Mouse (Mus musculus): Measurements from ENCODE around the gene Tex101.
"Not testable (repeated sequence)": the region's sequence is repeated elsewhere in the genome, so short reads cannot be mapped to it uniquely, and the experiment has no call there.

Gene Tex101

GRCm38 (mm10) chr7:24676575-24676974 is at the start of gene Tex101:
Gene Tex101 (minus strand): TSS chr7:24676675.
- DNase-seq (ENCODE audit: extremely low spot score, low read depth, low spot score), result no peak

GRCm38 (mm10) chr7:24715039-24715438 is 38.6 kb upstream of the Tex101 start:
- no peak for DNase-seq (ENCODE audit: extremely low spot score, low read depth, low spot score)

GRCm38 (mm10) chr7:24708832-24709292 is 32.4 kb upstream of the Tex101 start, which contains the start of gene BC049730:
Gene BC049730 (plus strand): TSS chr7:24709242.
- no peak for DNase-seq (ENCODE audit: extremely low spot score, low read depth, low spot score)

GRCm38 (mm10) chr7:24702841-24703240 is 26.4 kb upstream of the Tex101 start:
- not testable (repeated sequence) for DNase-seq (ENCODE audit: extremely low spot score, low read depth, low spot score)

- not testable (repeated sequence) for DNase-seq (ENCODE audit: extremely low spot score, low read depth, low spot score)
Observed at GRCm38 (mm10) chr7:24697891-24698290, 21.4 kb upstream of the Tex101 start.

GRCm38 (mm10) chr7:24692693-24693092 is 16.2 kb upstream of the Tex101 start:
- DNase-seq (ENCODE audit: extremely low spot score, low read depth, low spot score), result not testable (repeated sequence)

GRCm38 (mm10) chr7:24687519-24687918 is 11.0 kb upstream of the Tex101 start:
- DNase-seq (ENCODE audit: extremely low spot score, low read depth, low spot score), result not testable (repeated sequence)

GRCm38 (mm10) chr7:24684121-24684520 is 7.6 kb upstream of the Tex101 start:
- not testable (repeated sequence) for DNase-seq (ENCODE audit: extremely low spot score, low read depth, low spot score)

- DNase-seq (ENCODE audit: extremely low spot score, low read depth, low spot score), result no peak
Observed at GRCm38 (mm10) chr7:24671944-24672439, 4.5 kb downstream of the Tex101 start.

GRCm38 (mm10) chr7:24664959-24665358 is 11.5 kb downstream of the Tex101 start:
- no peak for DNase-seq (ENCODE audit: extremely low spot score, low read depth, low spot score)

GRCm38 (mm10) chr7:24664301-24664700 is 12.2 kb downstream of the Tex101 start:
- no peak for DNase-seq (ENCODE audit: extremely low spot score, low read depth, low spot score)

- DNase-seq (ENCODE audit: extremely low spot score, low read depth, low spot score), result peak; percentile 84
Observed at GRCm38 (mm10) chr7:24662575-24662974, 13.9 kb downstream of the Tex101 start.

- DNase-seq (ENCODE audit: extremely low spot score, low read depth, low spot score), result no peak
Observed at GRCm38 (mm10) chr7:24661118-24661904, 15.2 kb downstream of the Tex101 start.

GRCm38 (mm10) chr7:24659737-24660357 is 16.6 kb downstream of the Tex101 start:
- no peak for DNase-seq (ENCODE audit: extremely low spot score, low read depth, low spot score)

- no peak for DNase-seq (ENCODE audit: extremely low spot score, low read depth, low spot score)
Observed at GRCm38 (mm10) chr7:24653681-24654080, 22.8 kb downstream of the Tex101 start.

GRCm38 (mm10) chr7:24646486-24646885 is 30.0 kb downstream of the Tex101 start:
- DNase-seq (ENCODE audit: extremely low spot score, low read depth, low spot score), result no peak

GRCm38 (mm10) chr7:24644996-24645395 is 31.5 kb downstream of the Tex101 start:
- no peak for DNase-seq (ENCODE audit: extremely low spot score, low read depth, low spot score)

- no peak for DNase-seq (ENCODE audit: extremely low spot score, low read depth, low spot score)
Observed at GRCm38 (mm10) chr7:24644492-24644891, 32.0 kb downstream of the Tex101 start.

GRCm38 (mm10) chr7:24642491-24642890 is 34.0 kb downstream of the Tex101 start:
- DNase-seq (ENCODE audit: extremely low spot score, low read depth, low spot score), result no peak

- DNase-seq (ENCODE audit: extremely low spot score, low read depth, low spot score), result no peak
Observed at GRCm38 (mm10) chr7:24640450-24640849, 36.0 kb downstream of the Tex101 start.

- DNase-seq (ENCODE audit: extremely low spot score, low read depth, low spot score), result no peak
Observed at GRCm38 (mm10) chr7:24638026-24638856, 38.2 kb downstream of the Tex101 start.
